Mouse (Mus musculus): ENCODE data around the gene Arsb.
"Not testable (repeated sequence)": the region's sequence is repeated elsewhere in the genome, so short reads cannot be mapped to it uniquely, and the experiment has no call there.

The Arsb gene

GRCm38 (mm10) chr13:93930561-93931340 is 159.3 kb downstream of the Arsb start:
- DNase-seq: no peak

DNA sequence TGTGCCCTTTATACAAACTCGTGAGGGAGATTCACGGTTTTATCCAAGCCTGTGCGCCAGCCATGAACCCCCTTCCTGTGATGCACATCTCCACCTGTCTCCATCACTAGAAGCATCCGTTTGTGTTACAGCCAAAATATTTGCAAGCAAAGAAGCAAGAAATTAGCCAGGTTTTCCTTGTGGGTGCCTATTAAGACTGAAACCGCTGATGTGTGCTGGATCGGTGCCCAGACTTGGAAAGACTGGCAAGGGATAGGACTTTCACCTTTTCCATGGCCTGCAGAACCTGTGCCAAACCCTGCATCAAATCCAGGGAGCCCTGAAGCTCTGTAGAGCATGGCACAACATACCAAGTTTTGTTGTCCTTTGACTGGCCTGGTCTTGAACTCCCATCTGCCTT is 165.0 kb downstream of the Arsb start:
- peak; percentile 30 for DNase-seq

- no peak for DNase-seq
Observed at GRCm38 (mm10) chr13:93938118-93938517, 166.7 kb downstream of the Arsb start.

DNA sequence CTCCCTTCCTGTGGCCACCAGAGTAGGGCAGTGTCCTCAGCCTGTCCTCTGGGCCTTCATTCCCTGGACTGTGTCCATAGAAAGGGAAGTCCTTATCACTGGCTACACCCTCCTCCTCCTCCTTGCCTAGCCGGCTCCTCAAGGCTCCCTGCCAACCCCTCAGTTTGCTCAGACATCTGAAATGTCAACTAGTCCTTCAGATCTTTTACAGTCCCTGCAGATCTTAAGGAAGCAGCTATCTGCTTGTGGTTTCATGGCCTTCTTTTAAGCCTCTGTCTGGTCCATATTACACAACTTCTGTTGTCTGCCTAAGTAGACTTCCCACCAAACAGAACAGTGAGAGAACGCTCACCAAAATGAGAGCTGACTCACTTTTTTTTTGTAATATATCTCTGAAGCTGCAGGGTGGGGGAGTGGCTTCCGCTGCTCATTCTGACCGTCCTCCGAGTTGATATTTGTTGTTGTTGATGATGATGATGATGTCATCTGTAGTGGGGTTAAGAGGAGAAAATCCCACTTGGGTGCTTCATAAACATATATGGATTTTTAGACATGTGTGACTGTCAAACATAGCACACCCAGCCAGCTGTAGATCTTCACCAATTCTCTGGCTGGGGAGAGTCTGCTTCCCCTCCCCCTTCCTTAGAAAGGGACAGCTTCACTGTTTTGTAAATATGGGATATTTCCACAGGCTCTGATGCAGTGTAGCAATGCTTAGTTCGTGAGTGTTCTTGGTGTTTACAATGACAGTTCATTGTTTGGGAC is 168.1 kb downstream of the Arsb start:
- DNase-seq: no peak

- DNase-seq: no peak
Observed at GRCm38 (mm10) chr13:93940742-93941531, 169.5 kb downstream of the Arsb start.

DNA sequence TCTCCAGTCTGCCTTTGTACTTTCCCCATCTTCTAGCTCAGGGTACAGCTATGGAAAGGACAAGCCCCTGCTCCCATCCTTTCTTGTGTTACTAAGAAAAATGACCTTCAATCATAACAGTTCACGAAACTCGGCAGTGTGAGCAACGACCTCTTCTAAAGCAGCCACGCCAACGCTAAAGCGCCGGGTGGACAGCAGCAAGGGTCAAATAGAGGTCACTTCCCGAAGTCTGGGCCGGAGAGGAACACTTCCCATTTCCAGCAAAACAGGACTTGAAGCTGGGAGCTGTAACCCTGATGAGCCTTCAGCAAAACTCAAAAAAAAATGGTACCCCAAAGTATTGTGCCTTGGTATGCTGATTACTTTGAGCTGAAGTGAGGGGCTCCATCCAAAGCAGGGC is 179.6 kb downstream of the Arsb start:
- DNase-seq: peak; percentile 20

- no peak for DNase-seq
Observed at GRCm38 (mm10) chr13:93951555-93951954, 180.1 kb downstream of the Arsb start.

DNA sequence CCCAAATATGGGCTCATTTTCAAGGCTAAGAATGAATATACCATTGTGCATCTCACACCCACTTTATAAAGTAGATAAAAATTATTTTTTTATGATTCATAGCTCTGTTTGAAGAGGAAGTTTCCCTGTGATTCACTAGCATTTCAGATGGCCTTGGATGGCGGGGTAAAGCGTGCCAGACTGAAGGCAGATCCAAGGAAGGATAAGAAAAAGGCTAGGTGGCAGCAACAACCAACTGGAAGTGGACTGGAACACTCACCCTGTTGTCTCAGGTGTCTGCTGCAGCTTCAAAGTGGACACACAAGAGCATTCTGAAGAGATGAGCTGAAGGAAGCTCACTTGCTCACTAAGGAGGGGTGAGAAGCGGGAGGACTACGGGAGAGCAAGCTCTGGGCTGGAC is 181.0 kb downstream of the Arsb start:
- no peak for DNase-seq

DNA sequence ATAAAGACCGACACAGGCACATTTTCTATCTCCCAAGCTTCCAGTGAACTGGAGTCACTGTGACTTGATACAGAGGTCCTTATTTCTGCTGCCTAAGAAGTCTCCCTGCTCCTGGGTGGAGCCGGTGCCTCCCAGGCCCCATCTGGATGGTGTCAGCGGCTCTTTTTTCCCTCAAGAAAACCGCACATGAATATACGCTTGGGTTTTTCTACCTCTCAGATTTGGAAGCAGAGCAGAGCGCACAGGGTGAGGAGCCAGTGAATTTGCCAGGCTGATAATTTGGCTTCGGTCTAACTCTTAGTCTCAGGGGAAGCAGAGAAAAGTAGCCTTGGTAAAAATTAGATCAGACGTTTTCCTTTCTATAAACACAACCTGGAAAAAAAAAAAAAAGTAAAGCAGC is 186.5 kb downstream of the Arsb start:
- no peak for DNase-seq

- DNase-seq: peak; percentile 79
Observed at GRCm38 (mm10) chr13:93966271-93966670, 194.8 kb downstream of the Arsb start.

GRCm38 (mm10) chr13:93967138-93967537 is 195.7 kb downstream of the Arsb start:
- peak; percentile 41 for DNase-seq

GRCm38 (mm10) chr13:93970115-93970514 is 198.7 kb downstream of the Arsb start:
- DNase-seq: no peak

DNA sequence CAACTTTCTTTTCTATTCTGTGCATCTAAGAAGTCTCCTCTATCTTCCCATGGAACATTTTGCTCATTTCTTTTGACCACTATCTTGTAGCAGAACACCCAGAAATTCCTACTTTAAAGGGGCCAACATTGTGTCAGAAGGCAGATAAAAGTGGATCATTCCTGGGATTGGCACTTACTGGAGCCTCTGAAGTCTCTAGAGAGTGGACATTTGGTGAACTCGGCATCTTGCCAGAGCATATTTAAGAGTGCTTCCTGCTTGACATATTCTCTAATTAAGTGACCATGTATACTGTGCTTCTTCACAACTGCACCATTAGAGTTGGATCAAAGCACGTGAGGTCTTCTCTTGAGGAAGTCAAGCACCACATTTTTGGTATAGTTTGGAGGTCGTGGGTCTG is 201.0 kb downstream of the Arsb start:
- DNase-seq: no peak

DNA sequence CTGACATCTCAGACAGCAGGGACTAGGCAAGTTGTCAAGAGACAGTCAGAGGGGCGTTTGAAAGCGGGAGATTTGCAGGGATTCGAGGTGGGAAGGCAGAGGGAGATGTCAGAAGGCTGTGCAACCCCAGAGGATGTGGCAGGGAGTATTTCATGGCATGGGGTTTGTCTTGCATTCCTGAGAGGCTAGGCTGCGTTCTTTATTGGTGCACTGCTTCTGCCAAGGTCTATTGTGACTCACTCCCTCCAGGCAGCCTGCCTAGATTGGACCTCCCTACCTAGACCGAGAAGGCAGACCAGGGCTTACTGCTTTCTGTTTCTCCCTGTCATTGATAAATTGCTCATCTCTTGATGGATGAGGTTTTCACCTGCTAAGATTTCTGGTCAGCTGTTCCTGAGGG is 204.2 kb downstream of the Arsb start:
- DNase-seq: no peak

GRCm38 (mm10) chr13:93976897-93977530 is 205.6 kb downstream of the Arsb start:
- no peak for DNase-seq

DNA sequence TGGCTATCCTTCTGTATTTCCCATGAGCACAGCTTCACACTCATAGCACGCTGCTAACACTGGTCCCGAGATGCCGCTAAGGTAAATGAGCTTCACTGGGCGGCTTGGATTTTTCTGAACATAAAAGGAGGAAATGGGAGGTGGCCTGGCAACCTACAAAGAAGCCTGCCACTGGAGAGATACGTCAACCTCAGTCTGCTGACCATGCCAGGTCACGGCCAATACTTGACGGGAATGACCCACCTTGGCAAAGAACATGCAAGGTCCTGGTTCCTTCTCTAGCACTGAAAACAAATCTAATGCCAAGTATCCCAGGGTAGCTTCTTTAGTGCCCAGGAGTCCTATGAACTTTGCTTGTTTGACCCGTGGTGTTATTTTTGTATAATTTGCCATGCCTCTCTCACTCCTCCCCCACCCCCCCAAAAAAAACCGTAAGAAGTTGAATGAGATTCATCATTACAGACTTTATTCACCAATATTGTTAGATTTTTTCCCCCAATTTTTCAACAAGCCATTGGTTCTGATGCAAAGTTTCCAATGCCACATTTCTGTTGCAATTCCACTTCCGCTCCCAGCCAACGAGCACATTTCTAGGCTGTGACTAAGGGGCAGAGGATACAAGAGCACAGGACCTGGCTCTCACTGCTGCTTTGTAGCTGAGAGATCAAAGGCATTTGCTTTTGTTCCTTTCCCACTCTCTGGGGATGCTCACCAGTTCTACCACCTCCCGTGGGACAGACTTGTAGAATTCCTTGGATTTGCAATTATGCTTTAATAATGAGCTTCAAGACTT is 207.5 kb downstream of the Arsb start:
- no peak for DNase-seq

- no peak for DNase-seq
Observed at GRCm38 (mm10) chr13:93979754-93980153, 208.3 kb downstream of the Arsb start.

DNA sequence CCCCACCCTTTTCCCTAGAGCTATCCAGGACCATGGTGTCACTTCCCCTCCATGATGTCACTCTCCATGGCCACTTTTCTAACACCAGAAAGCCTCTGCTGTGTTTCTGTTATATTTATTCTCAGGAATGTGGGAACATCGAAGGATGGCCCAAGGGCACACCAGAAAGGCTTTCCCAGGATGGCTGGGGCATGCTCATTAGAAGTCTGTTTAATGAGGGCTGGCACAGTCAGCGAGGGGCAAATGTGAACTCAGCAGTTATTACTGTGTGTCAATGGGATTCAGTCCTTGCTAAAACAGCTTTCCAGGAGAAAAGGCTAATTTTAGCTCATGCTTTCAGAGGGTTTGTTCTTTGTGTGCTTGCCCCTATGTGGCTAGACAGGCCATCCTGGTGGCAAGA is 213.1 kb downstream of the Arsb start:
- no peak for DNase-seq

GRCm38 (mm10) chr13:93985181-93985580 is 213.8 kb downstream of the Arsb start:
- DNase-seq: no peak

DNA sequence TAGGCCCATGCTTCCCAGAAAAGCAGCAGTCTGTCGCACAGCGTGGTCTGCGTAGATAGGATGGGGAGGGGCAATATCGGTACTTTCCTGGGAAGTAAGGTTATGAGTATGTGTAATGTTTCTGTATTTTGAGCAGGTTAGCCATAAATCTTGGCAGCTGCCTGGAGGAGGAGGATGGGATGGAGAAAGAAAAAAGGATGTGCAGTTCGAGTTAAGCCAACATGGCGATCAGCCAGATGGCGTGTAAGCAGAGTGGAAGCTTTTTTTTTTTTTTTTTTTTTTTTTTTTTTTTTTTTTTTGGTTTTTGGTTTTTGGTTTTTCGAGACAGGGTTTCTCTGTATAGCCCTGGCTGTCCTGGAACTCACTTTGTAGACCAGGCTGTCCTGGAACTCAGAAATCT is 214.3 kb downstream of the Arsb start:
- DNase-seq: not testable (repeated sequence)

- no peak for DNase-seq
Observed at GRCm38 (mm10) chr13:93987611-93988010, 216.2 kb downstream of the Arsb start.

DNA sequence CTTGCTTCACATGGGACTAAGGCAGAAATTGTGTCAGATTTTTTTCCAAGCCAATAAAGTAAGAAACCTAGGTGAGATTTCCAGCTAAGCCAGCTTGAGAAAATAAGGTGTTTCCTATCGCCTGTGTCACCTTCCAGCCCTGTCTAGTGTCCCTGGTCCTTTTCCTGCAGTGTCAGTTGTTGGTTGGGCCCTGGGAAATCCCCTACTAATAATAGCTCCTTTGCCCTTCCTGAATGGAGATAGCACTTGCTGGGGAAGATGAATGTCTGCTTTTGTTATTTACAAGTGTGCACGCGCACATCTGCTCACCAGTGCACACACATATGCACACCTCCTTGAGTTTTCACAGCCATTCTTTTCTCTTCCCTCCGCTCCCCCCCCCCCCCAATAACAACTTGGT is 217.8 kb downstream of the Arsb start:
- DNase-seq: no peak
